Mouse (Mus musculus) myocyte (in vitro differentiated cells): ENCODE results near the gene Clrn3. TPM values are rescaled to one million over a fixed set of nuclear protein-coding genes. Genes with fewer than 3 reads are reported as not detected.

ENCODE experiments used
- H3K27me3 ChIP-seq: one replicate; pipeline ENCODE4 v1.6.1; 2011; ENCODE audit not compliant: control insufficient read depth, insufficient read depth, insufficient read length
- H3K36me3 ChIP-seq: one replicate; pipeline ENCODE4 v1.6.1; 2011; ENCODE audit not compliant: control insufficient read depth, insufficient read depth
- H3K4me2 ChIP-seq: one replicate; pipeline ENCODE4 v1.6.1; 2011; ENCODE audit warnings: low read depth, control low read depth
- H3K4me3 ChIP-seq: one replicate; pipeline ENCODE4 v1.5.1; 2011; ENCODE audit warnings: mild to moderate bottlenecking, control low read depth, moderate library complexity
- H3K79me2 ChIP-seq: one replicate; pipeline ENCODE4 v1.6.1; 2011; ENCODE audit not compliant: control insufficient read depth, insufficient read depth
- H3ac ChIP-seq: one replicate; pipeline ENCODE4 v1.6.1; 2011; ENCODE audit not compliant: control insufficient read depth, insufficient read length
- CEBPB ChIP-seq: IDR thresholded peaks from 2 replicates; pipeline ENCODE4 v1.6.1; 2011; ENCODE audit warnings: mild to moderate bottlenecking, moderate library complexity; ENCODE audit not compliant: poor library complexity, insufficient read depth, severe bottlenecking
- E2F4 ChIP-seq: IDR thresholded peaks from one replicate; pipeline ENCODE4 v1.6.1; 2011; ENCODE audit warnings: mild to moderate bottlenecking, control low read depth, moderate library complexity; ENCODE audit not compliant: insufficient read depth
- MAX ChIP-seq: IDR thresholded peaks from one replicate; pipeline ENCODE4 v1.6.1; 2011; ENCODE audit warnings: low read depth, mild to moderate bottlenecking, control low read depth
- MYOD1 ChIP-seq, 3 experiments: IDR thresholded peaks; one replicate each; pipeline ENCODE4 v1.6.1; 2011; ENCODE audit warnings: control low read depth in 2 of 3, low read depth in 2 of 3, mild to moderate bottlenecking in 2 of 3, moderate library complexity in 1 of 3; ENCODE audit not compliant: insufficient read length in 2 of 3, control insufficient read depth in 1 of 3
- MYOG ChIP-seq, 3 experiments: IDR thresholded peaks; one replicate each; pipeline ENCODE4 v1.6.1; 2011; ENCODE audit warnings: control low read depth in 2 of 3, low read depth in 2 of 3, mild to moderate bottlenecking in 2 of 3; ENCODE audit not compliant: insufficient read length in 2 of 3, control insufficient read depth in 1 of 3, insufficient read depth in 1 of 3
- POLR2A ChIP-seq: IDR thresholded peaks from one replicate; pipeline ENCODE4 v1.6.1; 2011; ENCODE audit warnings: low read depth, mild to moderate bottlenecking, control low read depth, moderate library complexity; ENCODE audit not compliant: insufficient read length
- POLR2AphosphoS2 ChIP-seq: IDR thresholded peaks from one replicate; pipeline ENCODE4 v1.6.1; 2011; ENCODE audit warnings: low read depth, control low read depth; ENCODE audit not compliant: insufficient read length
- REST ChIP-seq: IDR thresholded peaks from one replicate; pipeline ENCODE4 v1.6.1; 2011; ENCODE audit warnings: mild to moderate bottlenecking, control low read depth, moderate library complexity; ENCODE audit not compliant: insufficient read depth, insufficient read length
- SRF ChIP-seq: IDR thresholded peaks from one replicate; pipeline ENCODE4 v1.6.1; 2011; ENCODE audit warnings: low read depth; ENCODE audit not compliant: control insufficient read depth, insufficient read length
- TCF12 ChIP-seq: IDR thresholded peaks from one replicate; pipeline ENCODE4 v1.6.1; 2011; ENCODE audit warnings: mild to moderate bottlenecking, control low read depth; ENCODE audit not compliant: poor library complexity, insufficient read depth, severe bottlenecking
- TCF3 ChIP-seq: IDR thresholded peaks from one replicate; pipeline ENCODE4 v1.6.1; 2011; ENCODE audit warnings: low read depth, control low read depth; ENCODE audit not compliant: insufficient read length
- USF1 ChIP-seq: IDR thresholded peaks from one replicate; pipeline ENCODE4 v1.6.1; 2011; ENCODE audit warnings: low read depth, mild to moderate bottlenecking, control low read depth, moderate library complexity
- polyA plus RNA-seq: library from polyadenylated mRNA; unstranded; fragments of >200 nt; fragmentation: generic; extraction: Trizol; gene quantifications from one replicate; pipeline ENCODE4 v1.2.1, GENCODE M21; 2012; ENCODE audit warnings: missing spikeins

Clrn3 gene
- polyA plus RNA-seq, 1 experiment, result not detected

- H3K79me2 ChIP-seq, result no peaks in the 10 kb centered on the region
- no peaks in the 10 kb centered on the region for H3K36me3 ChIP-seq
- no peak overlapping the region for H3ac ChIP-seq
- H3K4me2 ChIP-seq, result no peak overlapping the region
- TF ChIP-seq USF1 (no peak), MYOD1 (IDR thresholded peaks at IDR 0.05; ENCODE audit: control insufficient read depth in 1 of 3, insufficient read length in 2 of 3, low read depth in 2 of 3) (no peak), TCF3 (no peak), POLR2A (no peak), E2F4 (no peak), POLR2AphosphoS2 (no peak), MYOG (IDR thresholded peaks at IDR 0.05; ENCODE audit: control insufficient read depth in 1 of 3, insufficient read depth in 1 of 3, insufficient read length in 2 of 3, low read depth in 2 of 3) (no peak), MAX (no peak), REST (no peak), SRF (no peak), TCF12 (no peak), CEBPB (no peak)
- H3K27me3 ChIP-seq, result no peaks in the 10 kb centered on the region
- no peak overlapping the region for H3K4me3 ChIP-seq
Observed at GRCm38 (mm10) chr7:135486645-135487382, 41.6 kb downstream of the Clrn3 start.

DNA sequence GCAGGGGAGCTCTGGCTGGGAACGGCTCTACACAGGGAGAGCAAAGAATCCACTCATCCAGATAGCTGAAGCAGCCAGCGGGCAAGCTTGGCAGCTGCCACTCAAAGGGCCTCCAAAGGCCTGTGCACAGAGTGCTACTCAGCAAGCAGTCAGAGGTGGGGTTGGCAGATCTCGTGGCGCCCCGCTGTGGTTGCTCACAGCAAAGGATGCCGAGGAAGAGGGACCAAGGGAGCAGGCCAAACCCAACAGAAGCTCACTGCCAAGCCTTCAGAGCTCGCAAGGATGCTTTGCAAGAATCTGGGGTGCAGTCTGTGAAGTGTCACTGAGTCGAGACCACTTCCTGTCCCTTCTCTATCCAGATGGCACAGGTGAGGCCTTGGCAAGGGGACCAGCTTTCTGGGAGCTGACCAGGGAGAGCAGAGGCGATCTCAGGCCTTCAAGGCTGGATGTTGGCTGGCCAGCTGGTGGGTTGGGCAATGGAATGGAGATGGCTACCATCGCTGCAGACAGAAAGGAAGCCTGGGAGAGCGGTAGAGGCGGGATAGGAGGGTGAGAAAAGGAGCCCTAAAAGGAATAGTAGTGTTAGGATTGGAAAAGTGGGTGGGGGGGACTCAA is 42.6 kb downstream of the Clrn3 start:
- no peak overlapping the region for H3K4me2 ChIP-seq
- H3K27me3 ChIP-seq, result no peaks in the 10 kb centered on the region
- no peak overlapping the region for H3ac ChIP-seq
- H3K79me2 ChIP-seq, result no peaks in the 10 kb centered on the region
- TF ChIP-seq MYOG (IDR thresholded peaks at IDR 0.05; ENCODE audit: control insufficient read depth in 1 of 3, insufficient read depth in 1 of 3, insufficient read length in 2 of 3, low read depth in 2 of 3) (no peak), MYOD1 (IDR thresholded peaks at IDR 0.05; ENCODE audit: control insufficient read depth in 1 of 3, insufficient read length in 2 of 3, low read depth in 2 of 3) (peak in 1 of 3 experiments; percentile 21)
- no peaks in the 10 kb centered on the region for H3K36me3 ChIP-seq
- H3K4me3 ChIP-seq, result no peak overlapping the region

DNA sequence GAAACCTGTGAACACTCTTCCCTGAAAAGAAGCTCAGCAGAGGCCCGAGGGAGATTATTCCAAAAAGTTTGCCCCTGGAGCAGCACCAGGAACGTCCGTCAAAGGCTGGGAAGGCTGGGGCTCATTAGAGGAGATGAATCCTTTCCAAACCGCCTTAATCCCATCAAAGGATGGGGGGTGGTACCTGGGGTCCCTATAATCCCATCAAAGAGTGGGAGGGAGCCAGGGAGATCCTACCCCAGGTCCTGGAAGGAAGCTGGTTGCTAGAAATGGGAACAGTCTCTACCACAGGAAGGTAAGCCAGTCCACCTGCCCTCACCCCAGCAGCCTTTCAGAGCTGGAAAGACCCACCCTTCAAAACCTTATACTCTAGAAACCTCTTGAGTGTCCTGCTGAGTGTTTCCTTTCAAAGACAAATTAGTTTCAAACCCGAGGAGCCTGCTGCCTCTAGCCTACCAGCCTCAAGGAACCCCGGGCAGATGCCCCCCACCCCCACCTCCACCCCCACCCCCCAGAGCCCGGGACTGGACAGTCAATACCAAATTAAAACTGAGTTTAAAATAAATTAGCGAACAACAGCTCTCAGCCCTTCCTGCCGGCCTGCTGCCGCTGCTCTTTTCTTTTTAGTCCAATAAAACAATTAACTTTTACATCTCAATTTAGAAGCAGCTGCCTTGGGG is 43.2 kb downstream of the Clrn3 start:
- Histone ChIP-seq H3K4me2 (no peak overlapping the region), H3ac (no peak overlapping the region), H3K4me3 (no peak overlapping the region), H3K79me2 (no peaks in the 10 kb centered on the region), H3K36me3 (no peaks in the 10 kb centered on the region), H3K27me3 (no peaks in the 10 kb centered on the region)
- no peak for TF ChIP-seq USF1
- no peak for TF ChIP-seq SRF
- no peak for TF ChIP-seq POLR2AphosphoS2
- TF ChIP-seq POLR2A, result no peak
- TF ChIP-seq MAX, result no peak
- TF ChIP-seq TCF3, result no peak
- TF ChIP-seq REST, result no peak
- no peak for TF ChIP-seq MYOG (IDR thresholded peaks at IDR 0.05; ENCODE audit: control insufficient read depth in 1 of 3, insufficient read depth in 1 of 3, insufficient read length in 2 of 3, low read depth in 2 of 3)
- no peak for TF ChIP-seq CEBPB
- no peak for TF ChIP-seq MYOD1 (IDR thresholded peaks at IDR 0.05; ENCODE audit: control insufficient read depth in 1 of 3, insufficient read length in 2 of 3, low read depth in 2 of 3)
- no peak for TF ChIP-seq TCF12
- TF ChIP-seq E2F4, result no peak

DNA sequence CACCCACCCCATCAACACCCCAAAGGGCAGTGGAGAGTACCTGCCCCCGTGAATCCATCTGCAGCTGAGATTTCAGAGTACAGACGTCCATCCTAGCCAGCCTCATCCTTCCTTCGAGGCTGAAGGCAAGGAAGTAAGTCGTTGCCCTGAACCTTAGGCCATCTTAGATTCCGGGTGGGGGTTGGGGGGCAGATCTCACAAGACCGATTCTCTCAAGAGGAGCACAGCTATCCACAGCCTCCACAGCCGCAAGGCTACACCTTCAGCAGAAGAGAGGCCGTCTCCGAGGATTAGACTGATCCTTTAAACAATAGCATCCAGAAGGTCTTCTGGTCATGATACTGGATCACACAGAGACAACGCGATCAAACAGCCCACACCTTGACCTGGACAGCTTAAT is 44.1 kb downstream of the Clrn3 start:
- no peaks in the 10 kb centered on the region for H3K79me2 ChIP-seq
- no peaks in the 10 kb centered on the region for H3K36me3 ChIP-seq
- no peaks in the 10 kb centered on the region for H3K27me3 ChIP-seq
- H3K4me3 ChIP-seq, result no peak overlapping the region
- H3K4me2 ChIP-seq, result no peak overlapping the region
- no peak overlapping the region for H3ac ChIP-seq
- TF ChIP-seq MYOD1 (IDR thresholded peaks at IDR 0.05; ENCODE audit: control insufficient read depth in 1 of 3, insufficient read length in 2 of 3, low read depth in 2 of 3) (no peak), CEBPB (no peak), REST (no peak), TCF12 (no peak), E2F4 (no peak), MYOG (IDR thresholded peaks at IDR 0.05; ENCODE audit: control insufficient read depth in 1 of 3, insufficient read depth in 1 of 3, insufficient read length in 2 of 3, low read depth in 2 of 3) (no peak), SRF (no peak), USF1 (no peak), MAX (no peak), POLR2AphosphoS2 (no peak), TCF3 (no peak), POLR2A (no peak)
